Comparison of ENCODE assay signal across 8 mouse cellular contexts in the genomic region with DNA sequence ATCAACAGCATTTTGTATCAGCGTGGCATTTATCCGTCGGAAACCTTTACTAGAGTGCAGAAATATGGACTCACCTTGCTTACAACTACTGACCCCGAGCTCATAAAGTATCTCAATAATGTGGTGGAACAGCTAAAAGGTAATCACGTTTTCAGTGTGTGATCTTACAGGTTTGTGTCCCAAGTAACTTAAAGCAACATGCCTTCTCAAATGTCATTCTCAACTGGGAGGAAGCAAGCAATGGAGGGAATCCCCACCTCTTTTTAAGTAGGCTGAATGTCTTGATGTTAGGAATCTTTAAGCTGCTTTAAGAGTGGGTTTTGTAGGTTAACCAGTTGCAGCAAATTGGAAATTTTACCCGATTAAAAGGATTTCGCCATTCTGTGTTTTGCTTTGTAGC. TPM values are rescaled to one million over a fixed set of nuclear protein-coding genes. Genes with fewer than 3 reads are reported as not detected.
DNase-seq lines count a peak whose midpoint lies in the region; ATAC-seq and TF ChIP-seq lines count a peak whose summit lies in the region.

No protein-coding gene starts in this region.

- no peaks in the 10 kb centered on the region for H3K9me3 ChIP-seq in heart, embryonic 14.5 days (ENCODE audit: control insufficient read depth, low read length)
- H3K9me3 ChIP-seq in G1E (replicated peaks): no peaks in the 10 kb centered on the region
- H3K9me3 ChIP-seq in hindbrain, embryonic 10.5 days: no peaks in the 10 kb centered on the region
- H3K9me3 ChIP-seq in midbrain, embryonic 13.5 days: no peaks in the 10 kb centered on the region

- peaks cover 28% of the 10 kb centered on the region for H3K36me3 ChIP-seq in heart, embryonic 14.5 days (ENCODE audit: control insufficient read depth, insufficient read depth, low read length)
- peaks cover 31% of the 10 kb centered on the region for H3K36me3 ChIP-seq in G1E (replicated peaks)
- peaks cover 36% of the 10 kb centered on the region for H3K36me3 ChIP-seq in hindbrain, embryonic 10.5 days
- peaks cover 8% of the 10 kb centered on the region; the same call in 1 of the 2 replicates for H3K36me3 ChIP-seq in midbrain, embryonic 13.5 days

- 13% methylated on average over 7 of the region's 7 CpGs for WGBS in heart, embryonic 14.5 days
- WGBS in hindbrain, embryonic 10.5 days: 17% methylated on average over 7 of the region's 7 CpGs
- 15% methylated on average over 7 of the region's 7 CpGs for WGBS in midbrain, embryonic 13.5 days

- no peak for DNase-seq in heart, adult 18-20 months
- peak; percentile 16 for DNase-seq in G1E (ENCODE audit: low spot score)
- DNase-seq in hindbrain, embryonic 10.5 days (ENCODE audit: low spot score): no peak
- DNase-seq in layer of hippocampus, adult 11-12 months (ENCODE audit: low spot score): no peak
- DNase-seq in urinary bladder, postnatal 4 days (ENCODE audit: low spot score in 2 of 2): no peak
- DNase-seq in thymus, postnatal 36 days: no peak

- TF ChIP-seq CTCF in G1E (IDR thresholded peaks at IDR 0.05; ENCODE audit: low read depth, low read length): no peak

- H3K9ac ChIP-seq in heart, embryonic 14.5 days (ENCODE audit: low read length): peak overlapping the region; percentile 83
- peak overlapping the region; percentile 73 for H3K9ac ChIP-seq in midbrain, embryonic 13.5 days (replicated peaks)

- H3K27ac ChIP-seq in heart, embryonic 14.5 days (replicated peaks in 1 of 2; ENCODE audit: control insufficient read depth in 1 of 2, insufficient read depth in 1 of 2, low read depth in 2 of 2, low read length in 2 of 2): peak overlapping the region in 1 of 2 experiments; percentile 77; a peak in 2 of 4 replicates
- H3K27ac ChIP-seq in hindbrain, embryonic 10.5 days: peak overlapping the region; percentile 94
- H3K27ac ChIP-seq in midbrain, embryonic 13.5 days: no peak overlapping the region

- no peak for ATAC-seq in heart, embryonic 14.5 days (ENCODE audit: insufficient number of reproducible peaks, insufficient read depth, low FRiP score, low read depth)
- no peak for ATAC-seq in G1E (ENCODE audit: extremely low read depth, insufficient number of reproducible peaks, low FRiP score, poor library complexity, severe bottlenecking)
- no peak for ATAC-seq in midbrain, embryonic 13.5 days

- H3K4me3 ChIP-seq in heart, embryonic 14.5 days (ENCODE audit: control insufficient read depth in 1 of 2, insufficient read depth in 1 of 2, low read depth in 1 of 2, low read length in 2 of 2): peak overlapping the region; percentile 63 to 96; a peak in 3 of 4 replicates
- H3K4me3 ChIP-seq in G1E (ENCODE audit: low read depth, low read length): peak overlapping the region; percentile 83
- peak overlapping the region; percentile 78 for H3K4me3 ChIP-seq in hindbrain, embryonic 10.5 days
- H3K4me3 ChIP-seq in midbrain, embryonic 13.5 days (replicated peaks): peak overlapping the region; percentile 66

- no peaks in the 10 kb centered on the region for H3K27me3 ChIP-seq in heart, embryonic 14.5 days (ENCODE audit: control insufficient read depth, insufficient read depth, low read length)
- H3K27me3 ChIP-seq in G1E (ENCODE audit: insufficient read depth, low read length): no peaks in the 10 kb centered on the region
- no peaks in the 10 kb centered on the region for H3K27me3 ChIP-seq in hindbrain, embryonic 10.5 days (ENCODE audit: insufficient read depth, poor library complexity, severe bottlenecking)
- H3K27me3 ChIP-seq in midbrain, embryonic 13.5 days: no peaks in the 10 kb centered on the region

- H3K4me2 ChIP-seq in heart, embryonic 14.5 days (ENCODE audit: low read length): peak overlapping the region; percentile 73
- H3K4me2 ChIP-seq in midbrain, embryonic 13.5 days (replicated peaks): peak overlapping the region; percentile 72

- peaks cover 0 to 13% of the 10 kb centered on the region in 2 experiments; a peak in 3 of 4 replicates for H3K4me1 ChIP-seq in heart, embryonic 14.5 days (ENCODE audit: control insufficient read depth in 2 of 2, insufficient read depth in 2 of 2, low read length in 2 of 2)
- H3K4me1 ChIP-seq in G1E (ENCODE audit: insufficient read depth, low read depth, low read length): peaks cover 17% of the 10 kb centered on the region
- H3K4me1 ChIP-seq in hindbrain, embryonic 10.5 days (replicated peaks): peaks cover 17% of the 10 kb centered on the region
- peaks cover 17% of the 10 kb centered on the region for H3K4me1 ChIP-seq in midbrain, embryonic 13.5 days (replicated peaks)

RNA-seq across cellular contexts. Expression of a gene that starts 0.8 kb away (rescaled TPM):
- polyA plus RNA-seq in heart, embryonic 14.5 days (2014; fragmentation: Nextera tagmentation; extraction: Ambion mirVana): 67.0 and 70.3 TPM in 2 replicates
- total RNA-seq in heart, adult 18-20 months (2021): 1 to 10 TPM; 2.7 to 3.0 TPM
- 233 TPM in 2 replicates for total RNA-seq in G1E (2014; fragmentation: Nextera tagmentation)
- total RNA-seq in G1E (2017): 137 and 159 TPM in 2 replicates
- polyA plus RNA-seq in G1E (2012): 6.0 and 7.9 TPM in 2 replicates
- polyA plus RNA-seq in hindbrain, embryonic 10.5 days (2016; fragmentation: Nextera tagmentation; extraction: Ambion mirVana): 118 and 159 TPM in 2 replicates
- polyA plus RNA-seq in midbrain, embryonic 13.5 days (2015; fragmentation: Nextera tagmentation; extraction: Ambion mirVana): 43.4 and 45.9 TPM in 2 replicates

RNA-seq across cellular contexts. Expression of a gene that starts 23.9 kb away (rescaled TPM):
- polyA plus RNA-seq in heart, embryonic 14.5 days (2014; fragmentation: Nextera tagmentation; extraction: Ambion mirVana): 0.07 TPM in 1 of 2 replicates, not detected in the other
- not detected for total RNA-seq in heart, adult 18-20 months (2021)
- total RNA-seq in G1E (2014; fragmentation: Nextera tagmentation): not detected in 2 replicates
- 0.05 TPM in 1 of 2 replicates, not detected in the other for total RNA-seq in G1E (2017)
- not detected in 2 replicates for polyA plus RNA-seq in G1E (2012)
- polyA plus RNA-seq in hindbrain, embryonic 10.5 days (2016; fragmentation: Nextera tagmentation; extraction: Ambion mirVana): 0.08 and 0.14 TPM in 2 replicates
- polyA plus RNA-seq in midbrain, embryonic 13.5 days (2015; fragmentation: Nextera tagmentation; extraction: Ambion mirVana): 0.11 TPM in 1 of 2 replicates, not detected in the other
